Mouse (Mus musculus) cerebellum, postnatal 10 days (tissue): Measurements from ENCODE around the gene Ccdc184.

Source experiments
- DNase-seq, 2 experiments: peaks; one replicate each; pipeline ENCODE4 v3.0.0; 2021; ENCODE audit warnings: mixed read lengths in 2 of 2

The Ccdc184 gene

GRCm38 (mm10) chr15:98166963-98167644 is at the start of gene Ccdc184:
Gene Ccdc184, plus strand, starts transcription at chr15:98167158.
- peak in 1 of 2 experiments; percentile 36 for DNase-seq

DNA sequence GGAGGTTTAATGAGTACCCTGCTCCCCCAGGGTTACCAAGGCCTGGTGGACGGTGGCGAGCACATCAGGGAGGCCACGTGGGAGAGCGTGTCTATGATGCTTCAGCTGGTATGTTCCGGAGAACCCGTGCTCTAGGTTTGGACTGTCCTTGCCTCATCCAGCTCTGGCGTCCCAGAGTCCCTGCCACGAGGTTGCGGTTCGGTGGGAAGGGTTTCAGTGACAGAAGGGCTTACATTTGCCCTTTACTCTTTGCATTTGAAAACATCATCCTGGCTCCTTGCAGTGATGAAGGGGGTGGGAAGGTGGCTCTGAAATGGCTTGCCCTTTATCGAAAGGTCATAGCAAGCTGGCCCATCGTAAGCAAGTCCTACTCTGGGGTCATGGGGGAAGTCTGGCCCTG is 47.6 kb upstream of the Ccdc184 start:
- no peak for DNase-seq

DNA sequence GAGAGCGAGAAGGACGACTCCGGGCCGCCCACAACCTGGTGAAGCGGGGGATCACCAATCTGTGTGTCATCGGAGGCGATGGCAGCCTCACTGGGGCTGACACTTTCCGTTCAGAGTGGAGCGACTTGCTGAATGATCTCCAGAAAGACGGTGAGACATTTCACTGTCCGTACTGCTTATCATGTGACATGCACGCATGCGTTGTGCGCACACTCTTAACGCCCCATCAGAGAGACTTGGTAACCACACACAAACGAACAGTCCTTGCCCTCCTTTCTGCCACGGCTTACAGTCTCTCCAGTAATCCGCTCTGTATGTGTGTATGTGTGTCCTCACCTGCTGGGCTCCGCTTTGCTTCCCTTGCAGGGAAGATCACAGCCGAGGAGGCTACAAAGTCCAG is 46.1 kb upstream of the Ccdc184 start:
- DNase-seq, result no peak

GRCm38 (mm10) chr15:98131001-98131400 is 36.0 kb upstream of the Ccdc184 start:
- DNase-seq, result no peak

GRCm38 (mm10) chr15:98131451-98131850 is 35.5 kb upstream of the Ccdc184 start:
- DNase-seq, result no peak

DNA sequence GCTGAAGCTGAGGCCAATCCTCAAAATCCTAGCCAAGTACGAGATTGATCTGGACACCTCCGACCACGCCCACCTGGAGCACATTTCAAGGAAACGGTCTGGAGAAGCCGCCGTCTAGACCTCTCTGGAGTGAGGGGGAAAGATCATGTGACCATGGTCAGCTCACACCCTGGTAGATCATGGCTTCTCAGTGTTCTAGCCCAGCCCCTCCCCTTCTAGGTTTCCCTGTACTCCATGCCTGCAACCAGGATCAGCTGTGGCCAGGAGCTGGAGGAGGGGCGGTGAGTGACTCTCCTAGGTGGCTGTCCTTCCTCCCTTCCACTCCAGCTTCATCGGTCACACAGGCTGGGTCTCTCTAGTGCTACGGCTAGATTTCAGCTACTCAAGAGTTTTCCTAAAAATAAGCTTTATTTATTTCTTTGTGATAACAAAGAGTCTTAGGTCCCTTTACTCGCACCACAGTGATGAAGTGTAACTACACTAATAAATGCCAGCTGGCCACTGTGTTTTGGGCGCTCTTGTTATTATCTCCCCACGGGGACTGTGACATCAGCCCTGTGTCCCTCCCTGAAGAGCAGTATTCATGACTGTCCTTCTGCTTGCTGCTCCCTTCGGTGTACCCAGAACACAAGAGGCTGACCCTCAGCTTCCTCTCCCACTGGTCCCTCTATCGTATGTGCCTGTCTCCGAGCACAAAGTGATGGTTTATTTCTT is 34.9 kb upstream of the Ccdc184 start:
- no peak for DNase-seq

DNA sequence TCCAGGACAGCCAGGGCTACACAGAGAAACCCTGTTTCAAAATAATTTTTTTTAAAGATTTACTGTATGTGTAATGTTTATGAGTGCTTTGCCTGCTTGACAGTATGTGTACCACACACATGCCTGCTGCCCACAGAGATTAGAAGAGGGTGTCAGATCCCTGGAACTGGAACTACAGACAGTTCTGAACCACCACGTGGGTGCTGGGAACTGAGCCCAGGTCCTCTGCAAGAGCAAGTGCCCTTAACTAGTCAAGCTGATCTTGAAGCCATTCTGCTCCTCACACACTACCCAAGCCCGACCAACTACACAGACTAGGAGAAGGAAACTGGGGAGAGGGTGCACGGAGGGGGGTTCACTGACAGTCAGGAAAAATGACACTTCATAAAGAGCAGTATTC is 33.5 kb upstream of the Ccdc184 start:
- peak in 1 of 2 experiments; percentile 32 for DNase-seq

DNA sequence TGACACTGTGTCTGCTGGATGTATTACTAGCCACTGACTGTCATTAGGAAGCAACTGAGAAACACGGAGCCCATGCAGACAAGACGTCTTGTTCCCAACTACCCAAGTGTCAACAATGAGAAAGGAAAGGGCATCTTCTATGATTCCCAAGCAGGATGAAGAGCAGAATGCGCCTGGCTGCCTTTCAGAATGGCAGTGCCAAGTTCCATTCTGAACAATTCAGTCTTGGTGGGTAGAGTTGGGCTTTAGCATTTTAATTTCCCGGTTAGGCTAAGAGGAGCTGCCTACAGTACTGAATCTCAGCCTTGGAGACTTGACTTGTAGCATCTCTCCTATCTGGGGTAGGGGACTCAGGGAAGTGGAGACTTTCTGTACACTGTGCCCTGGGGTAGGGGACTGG is 32.9 kb upstream of the Ccdc184 start:
- DNase-seq, result peak; percentile 28 to 40

GRCm38 (mm10) chr15:98134666-98135065 is 32.3 kb upstream of the Ccdc184 start:
- no peak for DNase-seq

GRCm38 (mm10) chr15:98135671-98136070 is 31.3 kb upstream of the Ccdc184 start:
- DNase-seq, result no peak

- DNase-seq, result no peak
Measured at GRCm38 (mm10) chr15:98136871-98137270, 30.1 kb upstream of the Ccdc184 start.

- DNase-seq, result no peak
Measured at GRCm38 (mm10) chr15:98139763-98140162, 27.2 kb upstream of the Ccdc184 start.

GRCm38 (mm10) chr15:98140809-98141208 is 26.1 kb upstream of the Ccdc184 start:
- DNase-seq, result no peak

DNA sequence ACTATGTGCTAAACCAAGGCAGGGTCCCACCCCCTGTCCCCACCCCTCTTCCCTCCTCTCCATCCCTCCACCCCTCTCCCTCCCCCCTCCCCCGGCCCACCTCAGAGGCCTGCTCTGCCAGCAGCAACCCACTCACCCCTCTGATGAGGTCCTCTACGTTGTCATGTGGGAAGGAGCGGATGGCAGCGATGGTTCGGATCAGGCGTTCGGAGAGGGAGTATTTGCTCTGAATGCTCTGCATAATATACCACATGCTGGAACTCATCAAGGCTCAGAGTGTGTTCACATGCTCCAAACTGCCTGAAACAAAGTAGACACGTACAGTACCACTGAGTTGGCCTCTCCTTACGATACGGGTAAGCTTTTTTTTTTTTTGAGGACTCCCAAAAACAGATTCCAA is 24.4 kb upstream of the Ccdc184 start:
- no peak for DNase-seq

DNA sequence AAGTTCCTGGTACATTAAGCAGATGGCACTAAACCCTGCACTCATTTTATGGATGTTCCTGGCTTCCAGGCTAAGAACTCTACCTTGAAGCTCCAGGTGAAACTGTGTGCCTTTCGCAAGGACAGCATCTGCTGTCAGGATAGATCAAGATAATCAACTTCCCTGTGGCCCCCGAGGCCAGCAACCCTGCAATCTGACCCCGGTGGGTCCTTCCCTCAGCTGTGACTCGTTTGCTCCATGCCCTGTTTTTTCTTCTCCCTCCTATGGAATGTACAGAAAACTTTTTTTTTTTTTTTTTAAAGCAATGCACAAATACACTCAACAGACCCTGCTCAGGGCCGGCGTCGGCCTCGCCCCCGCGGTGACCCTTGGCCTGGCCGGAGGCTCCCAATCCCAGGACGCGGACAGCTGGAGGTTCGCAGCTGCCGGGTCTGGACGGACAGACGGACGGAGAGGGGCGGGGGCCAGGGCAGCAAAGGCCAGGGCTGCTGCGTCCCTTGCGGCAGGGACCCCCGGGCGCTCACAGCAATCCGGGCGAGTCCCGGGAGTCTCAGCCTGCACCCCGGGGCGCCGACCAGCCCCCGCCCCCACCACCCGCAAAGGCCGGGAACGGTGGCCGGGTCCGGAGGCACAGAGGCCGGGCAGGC is 22.0 kb upstream of the Ccdc184 start:
- peak; percentile 56 to 64 for DNase-seq

- DNase-seq, result peak; percentile 96 to 97
Measured at GRCm38 (mm10) chr15:98145559-98146181, 21.3 kb upstream of the Ccdc184 start.

- peak; percentile 41 to 42 for DNase-seq
Measured at GRCm38 (mm10) chr15:98148356-98148755, 18.6 kb upstream of the Ccdc184 start.

- DNase-seq, result no peak
Measured at GRCm38 (mm10) chr15:98149166-98149602, 17.8 kb upstream of the Ccdc184 start.

DNA sequence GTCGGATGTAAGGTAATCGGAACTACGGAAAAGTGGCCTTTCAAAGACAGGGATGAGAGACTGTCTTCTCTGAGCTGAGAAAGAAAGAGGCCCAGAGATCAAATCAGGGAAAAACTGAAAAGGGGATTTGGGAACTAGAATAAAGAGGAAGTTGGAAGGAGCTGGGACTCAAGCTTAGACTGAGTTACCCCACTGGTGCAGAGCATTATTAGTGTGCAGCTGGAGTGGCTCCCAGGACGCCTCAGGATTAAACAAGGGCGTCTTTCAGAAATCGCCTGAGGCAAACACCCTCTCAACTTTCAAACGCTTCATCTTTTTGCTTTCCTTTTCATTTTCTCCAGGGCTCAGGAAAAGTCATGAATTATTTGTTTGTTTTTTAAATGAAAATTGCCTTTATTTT is 14.0 kb upstream of the Ccdc184 start:
- peak in 1 of 2 experiments; percentile 25 for DNase-seq

DNA sequence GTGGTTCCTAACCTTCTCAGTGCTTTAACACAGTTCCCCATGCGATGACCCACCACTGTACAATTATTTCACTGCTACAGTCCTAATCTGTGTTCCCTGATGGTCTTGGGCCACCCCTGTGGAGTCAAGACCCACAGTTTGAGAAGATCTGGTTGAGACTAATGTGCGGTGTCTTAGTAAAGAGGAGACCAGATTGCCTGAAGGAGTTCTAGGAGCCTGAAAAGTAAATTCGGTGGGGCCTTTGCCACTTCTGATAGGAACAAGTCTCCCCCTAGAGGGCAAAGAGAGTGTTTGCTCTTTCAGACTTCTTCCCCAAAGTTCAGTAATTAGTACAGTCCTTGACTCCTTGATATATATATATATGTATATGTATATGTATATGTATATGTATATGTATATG is 13.3 kb upstream of the Ccdc184 start:
- peak; percentile 48 to 63 for DNase-seq

- DNase-seq, result no peak
Measured at GRCm38 (mm10) chr15:98154146-98154545, 12.8 kb upstream of the Ccdc184 start.

GRCm38 (mm10) chr15:98154631-98155030 is 12.3 kb upstream of the Ccdc184 start:
- no peak for DNase-seq

- no peak for DNase-seq
Measured at GRCm38 (mm10) chr15:98155272-98155671, 11.7 kb upstream of the Ccdc184 start.
